In genomic region chr2:167447629-167448028, GRCm38 (mm10) we compare ENCODE assay signal across 16 mouse cellular contexts. TPM values are rescaled to one million over a fixed set of nuclear protein-coding genes. Genes with fewer than 3 reads are reported as not detected.
DNase-seq lines count a peak whose midpoint lies in the region; ATAC-seq and TF ChIP-seq lines count a peak whose summit lies in the region.
"Had no signal": no experiment of that assay in that cellular context is flagged by ENCODE, and none has a peak within 500 bp of the region (broad histone marks: within the 10 kb centered on the region; RNA-seq: fewer than 3 reads in every experiment).

No protein-coding gene starts in this region.

- intact Hi-C loops in heart, adult 2 months (cut with DNase I): no loop called here

- H3K27ac ChIP-seq in kidney, embryonic 15.5 days: no peak overlapping the region
- H3K27ac ChIP-seq in liver, embryonic 14.5 days: peak overlapping the region; percentile 70
- no peak overlapping the region for H3K27ac ChIP-seq in heart, adult 2 months
- H3K27ac ChIP-seq: forebrain, embryonic 13.5 days; heart, embryonic 13.5 days; kidney, postnatal 0 days; limb, embryonic 12.5 days; midbrain, embryonic 10.5 days; neural tube, embryonic 15.5 days had no signal

- peaks cover 22% of the 10 kb centered on the region for H3K4me1 ChIP-seq in kidney, embryonic 15.5 days
- peaks cover 22 to 25% of the 10 kb centered on the region in 2 experiments for H3K4me1 ChIP-seq in liver, embryonic 14.5 days (replicated peaks; ENCODE audit: control insufficient read depth in 2 of 2, insufficient read depth in 2 of 2, low read length in 1 of 2)
- peaks cover 4% of the 10 kb centered on the region; the same call in 1 of the 2 replicates for H3K4me1 ChIP-seq in heart, adult 2 months (ENCODE audit: control insufficient read depth, insufficient read depth, low read length)
- H3K4me1 ChIP-seq: forebrain, embryonic 13.5 days; limb, embryonic 12.5 days; neural tube, embryonic 15.5 days had no signal

- WGBS in kidney, embryonic 15.5 days: 92% methylated on average over 8 of the region's 8 CpGs
- 23% methylated on average over 8 of the region's 8 CpGs for WGBS in liver, embryonic 14.5 days (ENCODE audit: insufficient replicate concordance)
- 83% methylated on average over 8 of the region's 8 CpGs for WGBS in heart, adult 2 months

- H3K4me3 ChIP-seq in kidney, embryonic 15.5 days (replicated peaks): no peak overlapping the region
- peak overlapping the region in 1 of 2 experiments; percentile 16; a peak in 1 of 4 replicates for H3K4me3 ChIP-seq in liver, embryonic 14.5 days (ENCODE audit: insufficient read depth in 1 of 2, low read depth in 2 of 2, low read length in 2 of 2)
- no peak overlapping the region for H3K4me3 ChIP-seq in heart, adult 2 months
- H3K4me3 ChIP-seq: forebrain, embryonic 13.5 days; heart, embryonic 13.5 days; limb, embryonic 12.5 days; midbrain, embryonic 10.5 days; neural tube, embryonic 15.5 days had no signal

- no peak for DNase-seq in kidney, postnatal 14 days
- peak; percentile 74 to 79 (median 78) for DNase-seq in liver, embryonic 14.5 days (ENCODE audit: low read depth in 3 of 3, low spot score in 3 of 3)
- DNase-seq in spleen, postnatal 4 days (ENCODE audit: low spot score in 2 of 2): peak; percentile 67 to 77
- DNase-seq in heart, adult 2 months: no peak
- no peak for DNase-seq in right cerebral cortex, adult 2 months (ENCODE audit: low spot score in 2 of 2)
- DNase-seq: cerebellum, adult 11 months; thymus, adult 2 months had no signal

- no peak for TF ChIP-seq POLR2A in heart, adult 2 months (IDR thresholded peaks at IDR 0.05; ENCODE audit: insufficient read depth, low read depth, low read length)

- peaks cover 78% of the 10 kb centered on the region for H3K36me3 ChIP-seq in kidney, embryonic 15.5 days
- peaks cover 40% of the 10 kb centered on the region for H3K36me3 ChIP-seq in liver, embryonic 14.5 days (replicated peaks; ENCODE audit: control insufficient read depth, insufficient read depth, low read depth)
- H3K36me3 ChIP-seq in heart, adult 2 months (ENCODE audit: control insufficient read depth, insufficient read depth, low read length): no peaks in the 10 kb centered on the region

- ATAC-seq in kidney, embryonic 15.5 days (replicated peaks; ENCODE audit: low FRiP score): 0 out of 2 replicates have a peak, but pooled peaks have one; percentile 41
- ATAC-seq in erythroblast, adult 5-6 weeks (replicated peaks; ENCODE audit: low FRiP score, poor library complexity, severe bottlenecking): peak; percentile 90
- ATAC-seq in liver, embryonic 14.5 days (ENCODE audit: insufficient read depth): peak; percentile 99
- ATAC-seq: forebrain, embryonic 13.5 days; inflammation-experienced regulatory T-cells, adult 6 months had no signal

- H3K4me2 ChIP-seq in kidney, embryonic 15.5 days: no peak overlapping the region
- H3K4me2 ChIP-seq in liver, embryonic 14.5 days (ENCODE audit: low read depth): peak overlapping the region; percentile 52
- H3K4me2 ChIP-seq: forebrain, embryonic 13.5 days; heart, embryonic 13.5 days; limb, embryonic 12.5 days; neural tube, embryonic 15.5 days had no signal

- peak; percentile 90 for TF ChIP-seq EP300 in liver, embryonic 14.5 days (IDR thresholded peaks at IDR 0.05; ENCODE audit: low read depth)
- no peak for TF ChIP-seq EP300 in heart, adult 2 months (IDR thresholded peaks at IDR 0.05; ENCODE audit: insufficient read depth, low read depth, low read length)

- no peaks in the 10 kb centered on the region for H3K9me3 ChIP-seq in kidney, embryonic 15.5 days (replicated peaks)
- H3K9me3 ChIP-seq in liver, embryonic 14.5 days (ENCODE audit: control insufficient read depth, low read length): no peaks in the 10 kb centered on the region
- H3K9me3 ChIP-seq: forebrain, embryonic 13.5 days; heart, embryonic 13.5 days; limb, embryonic 12.5 days; midbrain, embryonic 10.5 days; neural tube, embryonic 15.5 days had no signal

- H3K27me3 ChIP-seq in kidney, embryonic 15.5 days: no peaks in the 10 kb centered on the region
- no peaks in the 10 kb centered on the region for H3K27me3 ChIP-seq in liver, embryonic 14.5 days (ENCODE audit: control insufficient read depth, insufficient read depth, low read length)
- no peaks in the 10 kb centered on the region for H3K27me3 ChIP-seq in heart, adult 2 months (ENCODE audit: control insufficient read depth, insufficient read depth, low read length)
- H3K27me3 ChIP-seq: forebrain, embryonic 13.5 days; heart, embryonic 13.5 days; limb, embryonic 12.5 days; neural tube, embryonic 15.5 days had no signal

- H3K79me2 ChIP-seq in heart, adult 2 months (replicated peaks; ENCODE audit: control insufficient read depth, insufficient read depth, low read length): no peaks in the 10 kb centered on the region

- H3K9ac ChIP-seq in kidney, embryonic 15.5 days: no peak overlapping the region
- peak overlapping the region; percentile 59 for H3K9ac ChIP-seq in liver, embryonic 14.5 days (replicated peaks)
- H3K9ac ChIP-seq in heart, adult 2 months (ENCODE audit: low read depth, low read length): no peak overlapping the region
- H3K9ac ChIP-seq: forebrain, embryonic 13.5 days; heart, embryonic 13.5 days; limb, embryonic 12.5 days; neural tube, embryonic 15.5 days had no signal

- no peak; the same call in 1 of the 2 replicates for TF ChIP-seq CTCF in liver, embryonic 14.5 days (IDR thresholded peaks at IDR 0.05; ENCODE audit: low read depth)
- TF ChIP-seq CTCF in heart, adult 2 months (IDR thresholded peaks at IDR 0.05): no peak

RNA-seq across cellular contexts. Expression of gene Slc9a8, which starts 26.1 kb away (rescaled TPM):
- polyA plus RNA-seq in kidney, embryonic 15.5 days (2015; fragmentation: Nextera tagmentation; extraction: Ambion mirVana): 21.9 and 27.1 TPM in 2 replicates
- total RNA-seq in erythroblast, adult 5-6 weeks (2015; ENCODE audit: low replicate concordance): 123 and 129 TPM in 2 replicates
- total RNA-seq in erythroblast, adult 5-6 weeks (2017; ENCODE audit: low replicate concordance): 111 and 194 TPM in 2 replicates
- polyA plus RNA-seq in liver, embryonic 14.5 days (2012; rRNA removed): 13.9 and 18.1 TPM in 2 replicates
- 8.7 and 9.1 TPM in 2 replicates for polyA plus RNA-seq in liver, embryonic 14.5 days (2014; fragmentation: Nextera tagmentation; extraction: Ambion mirVana)
- 10 to 100 TPM; 21.7 to 23.6 TPM for total RNA-seq in heart, adult 2 months (2021)
- polyA plus RNA-seq in heart, adult 2 months (2012; rRNA removed): 26.1 and 43.8 TPM in 2 replicates

RNA-seq across cellular contexts. Expression of gene Rnf114, which starts 44.8 kb away (rescaled TPM):
- 89.9 and 91.9 TPM in 2 replicates for polyA plus RNA-seq in kidney, embryonic 15.5 days (2015; fragmentation: Nextera tagmentation; extraction: Ambion mirVana)
- 39.6 and 41.6 TPM in 2 replicates for total RNA-seq in erythroblast, adult 5-6 weeks (2015; ENCODE audit: low replicate concordance)
- total RNA-seq in erythroblast, adult 5-6 weeks (2017; ENCODE audit: low replicate concordance): 32.3 and 41.5 TPM in 2 replicates
- 21.7 and 23.9 TPM in 2 replicates for polyA plus RNA-seq in liver, embryonic 14.5 days (2012; rRNA removed)
- polyA plus RNA-seq in liver, embryonic 14.5 days (2014; fragmentation: Nextera tagmentation; extraction: Ambion mirVana): 25.8 and 28.4 TPM in 2 replicates
- total RNA-seq in heart, adult 2 months (2021): 10 to 100 TPM; 60.4 to 76.7 TPM
- polyA plus RNA-seq in heart, adult 2 months (2012; rRNA removed): 96.3 and 128 TPM in 2 replicates

RNA-seq across cellular contexts. Expression of gene Spata2, which starts 45.1 kb away (rescaled TPM):
- 17.8 and 17.9 TPM in 2 replicates for polyA plus RNA-seq in kidney, embryonic 15.5 days (2015; fragmentation: Nextera tagmentation; extraction: Ambion mirVana)
- total RNA-seq in erythroblast, adult 5-6 weeks (2015; ENCODE audit: low replicate concordance): 6.1 and 9.4 TPM in 2 replicates
- total RNA-seq in erythroblast, adult 5-6 weeks (2017; ENCODE audit: low replicate concordance): 6.3 and 7.6 TPM in 2 replicates
- 7.6 and 8.6 TPM in 2 replicates for polyA plus RNA-seq in liver, embryonic 14.5 days (2012; rRNA removed)
- 6.8 and 7.5 TPM in 2 replicates for polyA plus RNA-seq in liver, embryonic 14.5 days (2014; fragmentation: Nextera tagmentation; extraction: Ambion mirVana)
- total RNA-seq in heart, adult 2 months (2021): 10 to 100 TPM; 15.4 to 15.6 TPM
- polyA plus RNA-seq in heart, adult 2 months (2012; rRNA removed): 15.5 and 19.7 TPM in 2 replicates

Comparison
In these comparisons a context has a peak if more than half of its experiments do, and no peak if none do; other contexts are left out.
1. ATAC-seq: peak in every context shown above with its lines; median percentile 99 in liver, embryonic 14.5 days; 90 in erythroblast, adult 5-6 weeks; 41 in kidney, embryonic 15.5 days.
2. DNase-seq: peak in liver, embryonic 14.5 days (3 of 3) and spleen, postnatal 4 days (2 of 2); none in kidney, postnatal 14 days (single experiment), heart, adult 2 months (0 of 2) and right cerebral cortex, adult 2 months (0 of 2).